Mouse (Mus musculus) myocyte (in vitro differentiated cells): ENCODE measurements at regions not wholly inside any gene's neighbourhood (a gene's known extent, or its start where the extent isn't known, plus 50 kb on each side); places are given as distances from the start of the nearest gene placed in this dataset.

Experiments
- CEBPB ChIP-seq: IDR thresholded peaks from 2 replicates; pipeline ENCODE4 v1.6.1; 2011; ENCODE audit warnings: mild to moderate bottlenecking, moderate library complexity; ENCODE audit not compliant: poor library complexity, insufficient read depth, severe bottlenecking
- E2F4 ChIP-seq: IDR thresholded peaks from one replicate; pipeline ENCODE4 v1.6.1; 2011; ENCODE audit warnings: mild to moderate bottlenecking, control low read depth, moderate library complexity; ENCODE audit not compliant: insufficient read depth
- MAX ChIP-seq: IDR thresholded peaks from one replicate; pipeline ENCODE4 v1.6.1; 2011; ENCODE audit warnings: low read depth, mild to moderate bottlenecking, control low read depth
- MYOD1 ChIP-seq, 3 experiments: IDR thresholded peaks; one replicate each; pipeline ENCODE4 v1.6.1; 2011; ENCODE audit warnings: control low read depth in 2 of 3, low read depth in 2 of 3, mild to moderate bottlenecking in 2 of 3, moderate library complexity in 1 of 3; ENCODE audit not compliant: insufficient read length in 2 of 3, control insufficient read depth in 1 of 3
- MYOG ChIP-seq, 3 experiments: IDR thresholded peaks; one replicate each; pipeline ENCODE4 v1.6.1; 2011; ENCODE audit warnings: control low read depth in 2 of 3, low read depth in 2 of 3, mild to moderate bottlenecking in 2 of 3; ENCODE audit not compliant: insufficient read length in 2 of 3, control insufficient read depth in 1 of 3, insufficient read depth in 1 of 3
- POLR2A ChIP-seq: IDR thresholded peaks from one replicate; pipeline ENCODE4 v1.6.1; 2011; ENCODE audit warnings: low read depth, mild to moderate bottlenecking, control low read depth, moderate library complexity; ENCODE audit not compliant: insufficient read length
- POLR2AphosphoS2 ChIP-seq: IDR thresholded peaks from one replicate; pipeline ENCODE4 v1.6.1; 2011; ENCODE audit warnings: low read depth, control low read depth; ENCODE audit not compliant: insufficient read length
- SRF ChIP-seq: IDR thresholded peaks from one replicate; pipeline ENCODE4 v1.6.1; 2011; ENCODE audit warnings: low read depth; ENCODE audit not compliant: control insufficient read depth, insufficient read length
- TCF12 ChIP-seq: IDR thresholded peaks from one replicate; pipeline ENCODE4 v1.6.1; 2011; ENCODE audit warnings: mild to moderate bottlenecking, control low read depth; ENCODE audit not compliant: poor library complexity, insufficient read depth, severe bottlenecking
- USF1 ChIP-seq: IDR thresholded peaks from one replicate; pipeline ENCODE4 v1.6.1; 2011; ENCODE audit warnings: low read depth, mild to moderate bottlenecking, control low read depth, moderate library complexity

DNA sequence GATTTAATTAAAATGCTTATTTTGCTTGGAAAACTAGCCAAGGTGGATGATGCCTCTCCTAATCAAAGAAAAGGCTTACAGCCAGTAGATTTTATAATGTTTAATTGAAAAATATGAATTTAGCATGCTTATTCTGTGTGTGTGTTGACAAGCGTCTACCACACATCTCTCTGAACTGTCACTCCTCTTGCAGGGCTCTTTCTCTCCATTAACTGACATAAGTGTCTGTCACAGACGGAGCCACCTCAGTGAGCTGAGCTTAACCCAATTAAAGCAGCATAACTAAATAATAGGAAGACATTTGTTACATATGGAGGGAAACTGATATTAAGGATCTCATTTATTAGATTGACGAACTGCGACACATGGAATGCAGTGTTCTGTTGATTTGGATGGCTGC, 164.7 kb upstream of the Nectin3 start:
- TF ChIP-seq POLR2A (no peak), MAX (no peak), CEBPB (no peak), TCF12 (no peak), E2F4 (no peak), MYOG (IDR thresholded peaks at IDR 0.05; ENCODE audit: control insufficient read depth in 1 of 3, insufficient read depth in 1 of 3, insufficient read length in 2 of 3, low read depth in 2 of 3) (no peak), MYOD1 (IDR thresholded peaks at IDR 0.05; ENCODE audit: control insufficient read depth in 1 of 3, insufficient read length in 2 of 3, low read depth in 2 of 3) (no peak), USF1 (no peak), SRF (no peak), POLR2AphosphoS2 (no peak)
